In genomic region chr12:91694748-91695147, GRCm38 (mm10) we compare ENCODE assay signal across 10 mouse cellular contexts.
"Had no signal": no experiment of that assay in that cellular context is flagged by ENCODE, and none has a peak within 500 bp of the region (broad histone marks: within the 10 kb centered on the region; RNA-seq: fewer than 3 reads in every experiment).

No protein-coding gene starts in this region.

- DNase-seq: kidney, adult 8-10 months; kidney, postnatal 10 days; lung, postnatal 36 days; right cerebral cortex, postnatal 14 days had no signal

- H3K4me1 ChIP-seq: hindbrain, embryonic 15.5 days; lung, embryonic 15.5 days had no signal

- H3K4me2 ChIP-seq: hindbrain, embryonic 15.5 days; lung, embryonic 15.5 days; midbrain, embryonic 13.5 days had no signal

- H3K9ac ChIP-seq: hindbrain, embryonic 15.5 days; liver, embryonic 14.5 days; lung, embryonic 15.5 days; midbrain, embryonic 13.5 days had no signal

- H3K4me3 ChIP-seq: hindbrain, embryonic 15.5 days; left cerebral cortex, adult 2 months; lung, embryonic 15.5 days; midbrain, embryonic 13.5 days had no signal

- H3K27me3 ChIP-seq: hindbrain, embryonic 15.5 days; lung, embryonic 15.5 days; midbrain, embryonic 13.5 days had no signal

- H3K36me3 ChIP-seq: hindbrain, embryonic 15.5 days; lung, embryonic 15.5 days; midbrain, embryonic 13.5 days had no signal

- H3K27ac ChIP-seq: hindbrain, embryonic 15.5 days; left cerebral cortex, adult 2 months; liver, embryonic 14.5 days; lung, embryonic 15.5 days; midbrain, embryonic 13.5 days had no signal

- ATAC-seq: inflammation-experienced regulatory T-cells, adult 6 months; midbrain, embryonic 13.5 days had no signal

- H3K9me3 ChIP-seq: hindbrain, embryonic 15.5 days; lung, embryonic 15.5 days; midbrain, embryonic 13.5 days had no signal
